Mouse (Mus musculus): ENCODE data around the gene Rnpepl1.

- TF ChIP-seq CTCF (conservative IDR thresholded peaks at IDR 0.05; ENCODE audit: low read length) (no peak), NANOG (IDR thresholded peaks at IDR 0.05; ENCODE audit: borderline replicate concordance, low read length) (no peak)
These were observed 37.4 kb downstream of the Rnpepl1 start for GRCm38 (mm10) chr1:92947966-92948365.
